Comparison of ENCODE assay signal across 9 mouse cellular contexts in the genomic region with DNA sequence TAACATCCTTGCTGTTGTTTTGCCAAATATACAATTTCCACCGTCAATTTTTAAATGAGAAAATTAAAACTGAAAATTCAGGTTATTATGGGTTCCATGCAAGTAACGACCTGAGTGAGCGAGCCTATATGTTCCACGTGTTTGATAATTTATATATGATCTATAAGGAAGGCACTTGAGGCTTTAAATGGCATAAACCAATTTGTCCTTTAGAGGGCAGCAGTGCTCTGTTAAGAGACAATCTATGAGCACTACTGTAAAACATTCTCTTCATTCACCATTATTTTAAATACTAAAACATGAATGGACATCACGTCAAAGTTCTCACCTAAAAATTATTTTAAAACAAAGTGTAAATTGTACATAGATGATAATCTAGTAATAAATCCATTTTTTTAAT. TPM values are rescaled to one million over a fixed set of nuclear protein-coding genes. Genes with fewer than 3 reads are reported as not detected.
DNase-seq lines count a peak whose midpoint lies in the region; ATAC-seq and TF ChIP-seq lines count a peak whose summit lies in the region.
"Had no signal": no experiment of that assay in that cellular context is flagged by ENCODE, and none has a peak within 500 bp of the region (broad histone marks: within the 10 kb centered on the region; RNA-seq: fewer than 3 reads in every experiment).

No protein-coding gene starts in this region.

- TF ChIP-seq CTCF in E14TG2a.4 (conservative IDR thresholded peaks at IDR 0.05; ENCODE audit: low read length) = peak; percentile 60

- no peak; the same call in 1 of the 2 replicates for ATAC-seq in kidney, embryonic 14.5 days (ENCODE audit: low FRiP score, low TSS enrichment)
- ATAC-seq in hindbrain, embryonic 13.5 days (ENCODE audit: low FRiP score) = peak; percentile 59
- peak; percentile 51; the same call in 1 of the 2 replicates for ATAC-seq in midbrain, embryonic 12.5 days (ENCODE audit: low FRiP score, low read depth)

- H3K36me3 ChIP-seq in kidney, embryonic 14.5 days (ENCODE audit: control insufficient read depth, insufficient read depth, low read length) = peaks cover 2% of the 10 kb centered on the region; the same call in 1 of the 2 replicates
- peaks cover 49% of the 10 kb centered on the region for H3K36me3 ChIP-seq in E14TG2a.4 (ENCODE audit: insufficient read depth, low read length)
- H3K36me3 ChIP-seq in hindbrain, embryonic 13.5 days = no peaks in the 10 kb centered on the region
- no peaks in the 10 kb centered on the region for H3K36me3 ChIP-seq in midbrain, embryonic 12.5 days

- H3K4me3 ChIP-seq in kidney, embryonic 14.5 days (ENCODE audit: low read length) = no peak overlapping the region
- H3K4me3 ChIP-seq in E14TG2a.4 (replicated peaks; ENCODE audit: low read length) = no peak overlapping the region
- H3K4me3 ChIP-seq in hindbrain, embryonic 13.5 days = no peak overlapping the region
- H3K4me3 ChIP-seq in midbrain, embryonic 12.5 days = no peak overlapping the region
- H3K4me3 ChIP-seq: erythroblast, embryonic 14.5 days had no signal

- DNase-seq in kidney, postnatal 14 days = peak; percentile 36
- peak; percentile 73 for DNase-seq in ZHBTc4 (ENCODE audit: low read depth, low spot score)
- no peak for DNase-seq in right cerebral cortex, postnatal 25 days
- DNase-seq in frontal cortex, postnatal 10 days (ENCODE audit: low spot score in 2 of 2) = no peak

- H3K9ac ChIP-seq in kidney, embryonic 14.5 days (ENCODE audit: low read depth, low read length) = no peak overlapping the region
- H3K9ac ChIP-seq in hindbrain, embryonic 13.5 days = no peak overlapping the region
- H3K9ac ChIP-seq in midbrain, embryonic 12.5 days (replicated peaks) = no peak overlapping the region

- no peaks in the 10 kb centered on the region for H3K27me3 ChIP-seq in kidney, embryonic 14.5 days (ENCODE audit: control insufficient read depth, insufficient read depth, low read length)
- H3K27me3 ChIP-seq in E14TG2a.4 (ENCODE audit: insufficient read depth, low read length) = no peaks in the 10 kb centered on the region
- no peaks in the 10 kb centered on the region for H3K27me3 ChIP-seq in hindbrain, embryonic 13.5 days
- no peaks in the 10 kb centered on the region for H3K27me3 ChIP-seq in midbrain, embryonic 12.5 days

- H3K4me1 ChIP-seq in kidney, embryonic 14.5 days (ENCODE audit: control insufficient read depth, insufficient read depth, low read length) = no peaks in the 10 kb centered on the region
- peaks cover 11% of the 10 kb centered on the region for H3K4me1 ChIP-seq in E14TG2a.4 (replicated peaks; ENCODE audit: low read depth, low read length)
- no peaks in the 10 kb centered on the region for H3K4me1 ChIP-seq in hindbrain, embryonic 13.5 days (replicated peaks)
- H3K4me1 ChIP-seq in midbrain, embryonic 12.5 days = no peaks in the 10 kb centered on the region

- H3K27ac ChIP-seq in kidney, embryonic 14.5 days (ENCODE audit: low read depth, low read length) = no peak overlapping the region
- H3K27ac ChIP-seq in hindbrain, embryonic 13.5 days = no peak overlapping the region
- no peak overlapping the region for H3K27ac ChIP-seq in midbrain, embryonic 12.5 days (replicated peaks)

- 14% methylated on average over 5 of the region's 5 CpGs for WGBS in kidney, embryonic 14.5 days
- 13% methylated on average over 5 of the region's 5 CpGs for WGBS in hindbrain, embryonic 13.5 days
- 17% methylated on average over 5 of the region's 5 CpGs for WGBS in midbrain, embryonic 12.5 days

- no peak overlapping the region for H3K4me2 ChIP-seq in kidney, embryonic 14.5 days (replicated peaks; ENCODE audit: low read depth, low read length)
- H3K4me2 ChIP-seq in hindbrain, embryonic 13.5 days = no peak overlapping the region
- no peak overlapping the region for H3K4me2 ChIP-seq in midbrain, embryonic 12.5 days (replicated peaks)

- H3K9me3 ChIP-seq in kidney, embryonic 14.5 days (ENCODE audit: control insufficient read depth, low read length) = no peaks in the 10 kb centered on the region
- no peaks in the 10 kb centered on the region for H3K9me3 ChIP-seq in E14TG2a.4 (ENCODE audit: low read length)
- H3K9me3 ChIP-seq in hindbrain, embryonic 13.5 days = no peaks in the 10 kb centered on the region
- H3K9me3 ChIP-seq in midbrain, embryonic 12.5 days = no peaks in the 10 kb centered on the region

RNA-seq across cellular contexts. Expression of a gene that starts 22.5 kb away (rescaled TPM):
- 31.5 and 38.1 TPM in 2 replicates for polyA plus RNA-seq in kidney, embryonic 14.5 days (2014; fragmentation: Nextera tagmentation; extraction: Ambion mirVana)
- polyA plus RNA-seq in hindbrain, embryonic 13.5 days (2015; fragmentation: Nextera tagmentation; extraction: Ambion mirVana) = 19.7 and 22.1 TPM in 2 replicates
- 15.2 and 21.4 TPM in 2 replicates for polyA plus RNA-seq in midbrain, embryonic 12.5 days (2016; fragmentation: Nextera tagmentation; extraction: Ambion mirVana)
- polyA plus RNA-seq: erythroblast, embryonic 14.5 days had no signal

RNA-seq across cellular contexts. Expression of a gene that starts 28.8 kb away (rescaled TPM):
- 43.9 and 82.9 TPM in 2 replicates for polyA plus RNA-seq in kidney, embryonic 14.5 days (2014; fragmentation: Nextera tagmentation; extraction: Ambion mirVana)
- 12.5 and 14.2 TPM in 2 replicates for polyA plus RNA-seq in hindbrain, embryonic 13.5 days (2015; fragmentation: Nextera tagmentation; extraction: Ambion mirVana)
- 11.5 and 12.5 TPM in 2 replicates for polyA plus RNA-seq in midbrain, embryonic 12.5 days (2016; fragmentation: Nextera tagmentation; extraction: Ambion mirVana)
- polyA plus RNA-seq: erythroblast, embryonic 14.5 days had no signal

Comparison
In these comparisons a context has a peak if more than half of its experiments do, and no peak if none do; other contexts are left out.
1. DNase-seq: peak in kidney, postnatal 14 days (single experiment) and ZHBTc4 (single experiment); none in right cerebral cortex, postnatal 25 days (single experiment) and frontal cortex, postnatal 10 days (0 of 2).